Mouse (Mus musculus) spleen, postnatal 36 days (tissue): ENCODE data around the gene Ddost.

Experiments used
- DNase-seq, 2 experiments: peaks; one replicate each; pipeline ENCODE4 v3.0.0; 2022; ENCODE audit warnings: low spot score in 2 of 2, mixed read lengths in 1 of 2

Gene Ddost

GRCm38 (mm10) chr4:138337341-138337740, 32.8 kb downstream of the Ddost start:
- DNase-seq: no peak

GRCm38 (mm10) chr4:138339963-138340362, 35.4 kb downstream of the Ddost start:
- DNase-seq: no peak

GRCm38 (mm10) chr4:138341393-138341792, 36.9 kb downstream of the Ddost start:
- no peak for DNase-seq

GRCm38 (mm10) chr4:138342048-138342447, 37.5 kb downstream of the Ddost start:
- no peak for DNase-seq

- DNase-seq: no peak
Measured at GRCm38 (mm10) chr4:138342778-138343177, 38.2 kb downstream of the Ddost start.

- DNase-seq: no peak
Measured at GRCm38 (mm10) chr4:138343341-138343837, 38.9 kb downstream of the Ddost start.

- no peak for DNase-seq
Measured at GRCm38 (mm10) chr4:138344891-138345545, 40.5 kb downstream of the Ddost start.

- no peak for DNase-seq
Measured at GRCm38 (mm10) chr4:138347280-138347679, 42.8 kb downstream of the Ddost start.

GRCm38 (mm10) chr4:138348716-138349115, 44.2 kb downstream of the Ddost start:
- no peak for DNase-seq

GRCm38 (mm10) chr4:138351821-138352220, 47.3 kb downstream of the Ddost start:
- no peak for DNase-seq

GRCm38 (mm10) chr4:138352692-138353091, 48.2 kb downstream of the Ddost start:
- DNase-seq: no peak

- no peak for DNase-seq
Measured at GRCm38 (mm10) chr4:138353438-138354171, 49.1 kb downstream of the Ddost start.

- no peak for DNase-seq
Measured at GRCm38 (mm10) chr4:138355496-138355895, 51.0 kb downstream of the Ddost start.

- no peak for DNase-seq
Measured at GRCm38 (mm10) chr4:138356141-138356540, 51.6 kb downstream of the Ddost start.

- DNase-seq: no peak
Measured at GRCm38 (mm10) chr4:138356551-138356950, 52.0 kb downstream of the Ddost start.

GRCm38 (mm10) chr4:138358176-138358575, 53.6 kb downstream of the Ddost start:
- no peak for DNase-seq

GRCm38 (mm10) chr4:138361370-138361821, 56.9 kb downstream of the Ddost start:
- DNase-seq: no peak
